Mouse (Mus musculus): ENCODE measurements around the gene Skint10. TPM values are rescaled to one million over a fixed set of nuclear protein-coding genes. Genes with fewer than 3 reads are reported as not detected.

Gene Skint10
- not detected for total RNA-seq (2021)
- long read RNA-seq, experiment 1, result 0 reads
- long read RNA-seq, experiment 2, result 0 reads

DNA sequence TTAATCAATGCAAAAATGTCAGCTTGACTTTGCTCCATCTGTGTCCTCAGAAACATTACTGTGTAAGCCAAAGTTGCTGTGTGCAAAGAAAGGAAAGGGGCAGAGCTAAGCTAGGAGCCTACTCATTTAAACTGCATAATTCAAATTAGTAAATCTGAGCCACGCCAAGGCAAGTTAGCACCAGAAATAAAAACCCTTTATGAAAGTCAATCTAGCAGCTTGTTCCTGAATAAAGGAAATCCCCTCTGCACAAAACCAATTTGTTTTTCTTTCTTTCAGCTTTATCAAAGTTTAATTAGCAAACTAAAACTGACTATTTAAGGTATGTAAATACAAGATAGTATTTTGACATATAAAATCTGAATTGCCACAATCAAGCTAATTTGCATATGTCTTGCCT, at the start of gene Skint10:
TSS of gene Skint10 (minus strand) at position 101 of the 400 bp plus-strand sequence.
- intact Hi-C loops (cut with DNase I), result no loop called here

DNA sequence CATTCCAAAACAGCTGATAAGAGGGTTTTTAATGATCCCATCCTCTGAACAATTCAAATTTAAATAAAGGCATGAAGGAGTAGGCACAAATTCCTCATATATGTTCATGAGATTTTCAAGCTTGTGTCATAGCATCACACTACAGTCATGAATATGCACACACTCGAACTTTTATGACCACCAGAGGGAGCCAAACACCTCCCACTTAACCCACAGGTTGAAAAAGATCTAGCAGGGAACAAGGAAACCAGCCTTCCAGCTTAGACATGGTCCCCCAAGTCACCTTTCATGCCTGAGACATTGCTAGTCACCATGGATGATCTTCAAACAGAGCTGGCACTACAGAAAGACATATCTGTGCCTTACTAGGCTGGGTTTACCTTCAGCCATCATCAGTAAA, 16.0 kb upstream of the Skint10 start:
- DNase-seq, result no peak
- intact Hi-C loops (cut with DNase I), result no loop called here
- Histone ChIP-seq H3K4me3 (no peak overlapping the region), H3K27ac (no peak overlapping the region)
- TF ChIP-seq CTCF (IDR thresholded peaks at IDR 0.05), result no peak

More for the DNA sequence above, at the start of gene Skint10:
- no peak for DNase-seq
- no peak for TF ChIP-seq CTCF (IDR thresholded peaks at IDR 0.05)
- Histone ChIP-seq H3K4me3 (no peak within 1 kb of the TSS), H3K27ac (no peak within 1 kb of the TSS)

Other genes starting within 250 kb of the Skint10 start
- not detected for gene Skint2, start 217.7 kb downstream of the Skint10 start, total RNA-seq (2021)